Mouse (Mus musculus): ENCODE results near the gene Npepps. TPM values are rescaled to one million over a fixed set of nuclear protein-coding genes. Genes with fewer than 3 reads are reported as not detected.

Npepps gene
- polyA plus RNA-seq, 1 experiment from 2014 or later, result 114 TPM

DNA sequence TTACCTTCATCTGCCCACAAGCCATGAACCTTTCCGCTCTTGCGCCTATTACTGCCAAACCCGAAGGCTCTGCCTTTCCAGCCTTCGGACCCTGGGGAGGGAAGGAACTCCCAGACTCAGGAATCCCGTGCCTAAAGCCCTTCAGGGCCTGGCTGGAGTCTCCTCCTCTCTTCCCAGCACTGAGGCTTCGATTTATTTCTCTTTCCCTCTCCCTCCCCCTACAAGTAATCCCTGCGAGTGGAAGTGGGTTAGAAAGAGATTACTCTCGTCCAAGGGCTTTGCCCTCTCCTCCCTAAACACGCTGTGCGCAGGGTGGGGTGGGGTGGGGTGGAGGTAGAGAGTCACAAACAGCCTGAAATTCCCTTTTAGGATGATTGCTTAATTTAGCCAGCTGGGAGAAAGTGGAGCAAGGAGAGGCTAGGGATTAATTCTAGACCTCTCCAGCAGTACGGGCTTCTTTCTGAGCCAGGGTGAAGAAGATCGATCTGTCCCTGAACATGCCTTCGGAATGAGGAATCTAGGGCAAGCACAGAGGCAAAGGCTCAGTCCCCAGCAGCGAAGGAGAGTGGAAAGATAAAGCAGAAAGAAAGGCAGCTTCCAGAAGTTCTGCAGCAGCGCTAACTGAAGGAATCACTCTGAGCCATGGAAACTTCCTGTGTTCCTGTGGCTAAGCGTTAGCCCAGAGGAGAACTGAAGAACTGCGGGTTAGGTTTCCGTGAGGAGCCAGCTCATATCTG lies 30.6 kb upstream of the Npepps start:
- H3K27me3 ChIP-seq, result no peaks in the 10 kb centered on the region
- ChIA-PET CTCF (interaction anchor here (0.8 to 3.0 kb wide), 13 partner anchors 11 to 116 kb away, joined by 3 to 16 read pairs (median 5); no protein-coding TSS in a partner anchor), POLR2A (interaction anchor here (0.5 to 2.8 kb wide), 7 partner anchors 20 to 123 kb away, joined by 3 to 15 read pairs (median 3); partner anchors contain the start of gene Npepps)
- in situ Hi-C loops (cut with MboI; ENCODE audit: low pct_unique_long_range_greater_than_20kb), result loop anchor here (5.0 to 25.0 kb wide), 2 partner anchors 34 to 99 kb away; no protein-coding TSS in a partner anchor
- ATAC-seq (no peak), DNase-seq (ENCODE audit: low read depth, low spot score) (no peak)
- peak; percentile 38 for TF ChIP-seq CTCF (IDR thresholded peaks at IDR 0.05)

DNA sequence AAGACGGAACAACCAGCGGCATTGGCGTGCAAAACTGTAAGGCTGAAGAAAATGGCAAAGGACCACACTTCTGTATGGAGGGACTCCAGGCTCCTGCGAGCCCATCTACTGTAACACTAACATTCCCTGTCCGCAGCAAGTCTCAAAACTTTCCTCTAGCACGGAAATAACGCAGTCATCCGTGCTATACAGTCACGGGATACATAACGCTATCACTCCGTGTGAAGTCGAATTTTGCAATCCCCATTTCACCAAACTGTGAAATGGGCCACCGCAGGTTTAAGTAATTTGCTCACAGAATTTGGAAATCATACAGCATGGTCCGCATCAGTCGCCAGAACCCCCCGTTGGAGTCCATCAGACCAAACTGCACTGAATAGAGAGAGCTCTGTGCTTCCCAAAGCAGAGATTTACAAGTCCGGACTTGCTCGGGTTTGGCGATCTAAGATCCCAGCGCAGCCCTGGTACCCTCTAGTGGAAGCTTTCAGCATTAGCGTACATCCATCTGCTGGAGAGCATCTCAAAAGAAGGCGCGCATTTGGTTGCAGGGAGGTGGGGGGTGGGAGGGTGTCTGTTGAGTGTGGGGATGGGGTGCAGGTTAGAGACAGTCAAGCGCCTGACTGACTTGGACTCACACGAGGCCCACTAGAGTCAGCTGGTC lies 29.6 kb upstream of the Npepps start:
- peak; percentile 59 for ATAC-seq
- POLR2A ChIA-PET, result interaction anchor here (0.5 to 2.8 kb wide), 6 partner anchors 26 to 122 kb away, joined by 3 to 15 read pairs (median 4); partner anchors contain the start of gene Npepps
- CTCF ChIA-PET, result interaction anchor here (0.8 to 3.0 kb wide), 11 partner anchors 10 to 115 kb away, joined by 3 to 16 read pairs (median 5); no protein-coding TSS in a partner anchor
- no peak for DNase-seq (ENCODE audit: low read depth, low spot score)
- H3K27me3 ChIP-seq, result no peaks in the 10 kb centered on the region
- peak; percentile 86 for TF ChIP-seq CTCF (IDR thresholded peaks at IDR 0.05)
- in situ Hi-C loops (cut with MboI; ENCODE audit: low pct_unique_long_range_greater_than_20kb), result loop anchor here (5.0 to 25.0 kb wide), 2 partner anchors 33 to 98 kb away; no protein-coding TSS in a partner anchor

- TF ChIP-seq CTCF (IDR thresholded peaks at IDR 0.05), result no peak
- ChIA-PET POLR2A (interaction anchor here (2.8 kb wide), 1 partner anchor 30 kb away, joined by 15 read pairs; the partner anchor contains the start of gene Npepps), CTCF (interaction anchor here (1.3 to 3.0 kb wide), 9 partner anchors 9 to 109 kb away, joined by 3 to 16 read pairs (median 7); no protein-coding TSS in a partner anchor)
- ATAC-seq, result peak; percentile 71
- no peaks in the 10 kb centered on the region for H3K27me3 ChIP-seq
- in situ Hi-C loops (cut with MboI; ENCODE audit: low pct_unique_long_range_greater_than_20kb), result loop anchor here (25.0 kb wide), 1 partner anchor 97 kb away; no protein-coding TSS in a partner anchor
- DNase-seq (ENCODE audit: low read depth, low spot score), result peak; percentile 78
These were observed 29.0 kb upstream of the Npepps start for GRCm38 (mm10) chr11:97309451-97309836.

- CTCF ChIA-PET, result interaction anchor here (2.2 to 3.0 kb wide), 2 partner anchors 31 to 65 kb away, joined by 11 to 16 read pairs; no protein-coding TSS in a partner anchor
- ATAC-seq (no peak), DNase-seq (ENCODE audit: low read depth, low spot score) (no peak)
- H3K27me3 ChIP-seq, result no peaks in the 10 kb centered on the region
- no peak for TF ChIP-seq CTCF (IDR thresholded peaks at IDR 0.05)
- in situ Hi-C loops (cut with MboI; ENCODE audit: low pct_unique_long_range_greater_than_20kb), result loop anchor here (25.0 kb wide), 1 partner anchor 97 kb away; no protein-coding TSS in a partner anchor
- POLR2A ChIA-PET, result interaction anchor here (2.8 kb wide), 1 partner anchor 29 kb away, joined by 15 read pairs; the partner anchor contains the start of gene Npepps
These were observed 28.5 kb upstream of the Npepps start for GRCm38 (mm10) chr11:97308806-97309450.

GRCm38 (mm10) chr11:97307294-97308069 lies 27.0 kb upstream of the Npepps start:
- ChIA-PET POLR2A (interaction anchor here (1.4 kb wide), 1 partner anchor 12 kb away, joined by 3 read pairs; no protein-coding TSS in a partner anchor), CTCF (no interaction called here)
- DNase-seq (ENCODE audit: low read depth, low spot score) (no peak), ATAC-seq (no peak)
- in situ Hi-C loops (cut with MboI; ENCODE audit: low pct_unique_long_range_greater_than_20kb), result loop anchor here (25.0 kb wide), 1 partner anchor 95 kb away; no protein-coding TSS in a partner anchor
- H3K27me3 ChIP-seq, result no peaks in the 10 kb centered on the region
- TF ChIP-seq CTCF (IDR thresholded peaks at IDR 0.05), result no peak

DNA sequence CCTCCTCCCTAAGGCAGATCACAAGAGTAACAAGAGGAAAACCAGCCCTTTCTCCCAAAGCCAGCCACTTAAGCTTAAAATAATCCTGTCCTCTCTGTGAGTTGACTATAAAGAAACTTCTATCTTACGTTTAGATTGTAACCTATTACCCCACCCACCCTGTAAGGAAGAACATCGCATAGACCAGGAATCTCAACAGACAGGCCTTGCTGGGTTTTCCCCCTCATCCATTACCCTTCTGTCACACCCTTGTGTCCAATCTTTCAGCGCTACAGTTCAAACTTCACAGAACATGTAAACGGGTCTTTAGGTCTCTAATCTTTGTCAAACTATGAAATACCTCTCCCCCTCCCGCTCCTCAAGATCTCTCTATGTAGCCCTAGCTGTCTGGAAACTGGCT lies 24.2 kb upstream of the Npepps start:
- in situ Hi-C loops (cut with MboI; ENCODE audit: low pct_unique_long_range_greater_than_20kb), result loop anchor here (25.0 kb wide), 1 partner anchor 92 kb away; no protein-coding TSS in a partner anchor
- no peaks in the 10 kb centered on the region for H3K27me3 ChIP-seq
- DNase-seq (ENCODE audit: low read depth, low spot score) (no peak), ATAC-seq (no peak)
- no peak for TF ChIP-seq CTCF (IDR thresholded peaks at IDR 0.05)
- ChIA-PET CTCF (interaction anchor here (1.1 kb wide), 1 partner anchor 17 kb away, joined by 4 read pairs; no protein-coding TSS in a partner anchor), POLR2A (no interaction called here)

- CTCF ChIA-PET, result interaction anchor here (1.0 kb wide), 2 partner anchors 13 to 18 kb away, joined by 3 to 4 read pairs; no protein-coding TSS in a partner anchor
- no peak for TF ChIP-seq CTCF (IDR thresholded peaks at IDR 0.05)
- H3K27me3 ChIP-seq, result no peaks in the 10 kb centered on the region
- DNase-seq (ENCODE audit: low read depth, low spot score), result no peak
- POLR2A ChIA-PET, result interaction anchor here (1.2 kb wide), 1 partner anchor 23 kb away, joined by 3 read pairs; no protein-coding TSS in a partner anchor
- ATAC-seq, result no peak
- in situ Hi-C loops (cut with MboI; ENCODE audit: low pct_unique_long_range_greater_than_20kb), result loop anchor here (25.0 kb wide), 1 partner anchor 90 kb away; no protein-coding TSS in a partner anchor
These were observed 21.9 kb upstream of the Npepps start for GRCm38 (mm10) chr11:97302231-97302781.

GRCm38 (mm10) chr11:97301406-97301805 lies 21.0 kb upstream of the Npepps start:
- in situ Hi-C loops (cut with MboI; ENCODE audit: low pct_unique_long_range_greater_than_20kb), result loop anchor here (25.0 kb wide), 1 partner anchor 89 kb away; no protein-coding TSS in a partner anchor

More at GRCm38 (mm10) chr11:97301406-97301805, 21.0 kb upstream of the Npepps start:
- ATAC-seq (no peak), DNase-seq (ENCODE audit: low read depth, low spot score) (no peak)
- POLR2A ChIA-PET, result no interaction called here
- CTCF ChIA-PET, result interaction anchor here (1.0 kb wide), 1 partner anchor 12 kb away, joined by 3 read pairs; no protein-coding TSS in a partner anchor
- H3K27me3 ChIP-seq, result no peaks in the 10 kb centered on the region
- TF ChIP-seq CTCF (IDR thresholded peaks at IDR 0.05), result no peak

Measured in Patski (cell line).